Mouse (Mus musculus): ENCODE results near the gene Popdc2. TPM values are rescaled to one million over a fixed set of nuclear protein-coding genes. Genes with fewer than 3 reads are reported as not detected.
A peak's percentile ranks its signal among the peaks of the same experiment; 100 is the strongest.

Popdc2 gene
- total RNA-seq, 2 experiments from 2014 or later, result 60.2 to 61.4 TPM

GRCm38 (mm10) chr16:38353642-38354041 lies 8.4 kb upstream of the Popdc2 start:
- DNase-seq, result no peak
- intact Hi-C loops (cut with DNase I), result no loop called here

- intact Hi-C loops (cut with DNase I), result no loop called here
- no peak for DNase-seq
Observed at GRCm38 (mm10) chr16:38354185-38354913, 7.7 kb upstream of the Popdc2 start.

- no peak for DNase-seq
- intact Hi-C loops (cut with DNase I), result no loop called here
Observed at GRCm38 (mm10) chr16:38358256-38358812, 3.7 kb upstream of the Popdc2 start.

GRCm38 (mm10) chr16:38359241-38359640 lies 2.8 kb upstream of the Popdc2 start:
- no peak for DNase-seq
- intact Hi-C loops (cut with DNase I), result no loop called here

- intact Hi-C loops (cut with DNase I), result no loop called here
- no peak for DNase-seq
Observed at GRCm38 (mm10) chr16:38359857-38360256, 2.2 kb upstream of the Popdc2 start.

GRCm38 (mm10) chr16:38360317-38360716 lies 1.7 kb upstream of the Popdc2 start:
- intact Hi-C loops (cut with DNase I), result no loop called here
- DNase-seq, result no peak

GRCm38 (mm10) chr16:38362493-38363255 lies 665 bp downstream of the Popdc2 start:
- intact Hi-C loops (cut with DNase I), result no loop called here
- no peak for DNase-seq

- intact Hi-C loops (cut with DNase I), result no loop called here
- no peak for DNase-seq
Observed at GRCm38 (mm10) chr16:38363256-38363595, 1.2 kb downstream of the Popdc2 start.

- no peak for DNase-seq
- intact Hi-C loops (cut with DNase I), result no loop called here
Observed at GRCm38 (mm10) chr16:38363657-38364056, 1.6 kb downstream of the Popdc2 start.

- intact Hi-C loops (cut with DNase I), result no loop called here
- DNase-seq, result no peak
Observed at GRCm38 (mm10) chr16:38365390-38365789, 3.4 kb downstream of the Popdc2 start.

- intact Hi-C loops (cut with DNase I), result no loop called here
- DNase-seq, result no peak
Observed at GRCm38 (mm10) chr16:38366231-38366630, 4.2 kb downstream of the Popdc2 start.

GRCm38 (mm10) chr16:38368336-38368735 lies 6.3 kb downstream of the Popdc2 start:
- intact Hi-C loops (cut with DNase I), result no loop called here
- peak in 1 of 2 experiments; percentile 48 for DNase-seq

GRCm38 (mm10) chr16:38369000-38369399 lies 7.0 kb downstream of the Popdc2 start:
- intact Hi-C loops (cut with DNase I), result no loop called here
- no peak for DNase-seq

- DNase-seq, result no peak
- intact Hi-C loops (cut with DNase I), result no loop called here
Observed at GRCm38 (mm10) chr16:38369431-38369830, 7.4 kb downstream of the Popdc2 start.

GRCm38 (mm10) chr16:38369992-38370484 lies 8.0 kb downstream of the Popdc2 start:
- DNase-seq, result no peak
- intact Hi-C loops (cut with DNase I), result no loop called here

GRCm38 (mm10) chr16:38370633-38371374 lies 8.8 kb downstream of the Popdc2 start:
- intact Hi-C loops (cut with DNase I), result no loop called here
- DNase-seq, result peak; percentile 41 to 49

GRCm38 (mm10) chr16:38371705-38372296 lies 9.8 kb downstream of the Popdc2 start:
- intact Hi-C loops (cut with DNase I), result no loop called here
- DNase-seq, result no peak

GRCm38 (mm10) chr16:38372876-38373275 lies 10.9 kb downstream of the Popdc2 start:
- intact Hi-C loops (cut with DNase I), result no loop called here
- DNase-seq, result no peak

GRCm38 (mm10) chr16:38373439-38373838 lies 11.4 kb downstream of the Popdc2 start:
- intact Hi-C loops (cut with DNase I), result no loop called here

GRCm38 (mm10) chr16:38373941-38374340 lies 11.9 kb downstream of the Popdc2 start:
- DNase-seq, result no peak
- intact Hi-C loops (cut with DNase I), result no loop called here

More at GRCm38 (mm10) chr16:38373439-38373838, 11.4 kb downstream of the Popdc2 start:
- no peak for DNase-seq

Measured in gastrocnemius, postnatal 36 days (tissue).